Mouse (Mus musculus): Measurements from ENCODE around the gene Itgb5. TPM values are rescaled to one million over a fixed set of nuclear protein-coding genes. Genes with fewer than 3 reads are reported as not detected.

Itgb5 gene
- total RNA-seq (2021) = 100 to 1,000 TPM; 146 to 187 TPM
- long read RNA-seq, experiment 1, transcript Itgb5-202 (15 exons, 3,282 nt) = major isoform, 126 of 146 reads
- long read RNA-seq, experiment 1, partial matches to known transcripts = 9 of 146 reads
- long read RNA-seq, experiment 1, other reads (novel, unspliced or antisense) = 9 of 146 reads
- long read RNA-seq, experiment 2, transcript Itgb5-207 (11 exons, 2,130 nt) = minor isoform, 7 of 434 reads
- long read RNA-seq, experiment 2, transcript Itgb5-202 (15 exons, 3,282 nt) = major isoform, 353 of 434 reads
- long read RNA-seq, experiment 2, transcript Itgb5-201 (15 exons, 3,056 nt) = minor isoform, 7 of 434 reads
- long read RNA-seq, experiment 2, partial matches to known transcripts = 52 of 434 reads
- long read RNA-seq, experiment 2, other reads (novel, unspliced or antisense) = 15 of 434 reads

DNA sequence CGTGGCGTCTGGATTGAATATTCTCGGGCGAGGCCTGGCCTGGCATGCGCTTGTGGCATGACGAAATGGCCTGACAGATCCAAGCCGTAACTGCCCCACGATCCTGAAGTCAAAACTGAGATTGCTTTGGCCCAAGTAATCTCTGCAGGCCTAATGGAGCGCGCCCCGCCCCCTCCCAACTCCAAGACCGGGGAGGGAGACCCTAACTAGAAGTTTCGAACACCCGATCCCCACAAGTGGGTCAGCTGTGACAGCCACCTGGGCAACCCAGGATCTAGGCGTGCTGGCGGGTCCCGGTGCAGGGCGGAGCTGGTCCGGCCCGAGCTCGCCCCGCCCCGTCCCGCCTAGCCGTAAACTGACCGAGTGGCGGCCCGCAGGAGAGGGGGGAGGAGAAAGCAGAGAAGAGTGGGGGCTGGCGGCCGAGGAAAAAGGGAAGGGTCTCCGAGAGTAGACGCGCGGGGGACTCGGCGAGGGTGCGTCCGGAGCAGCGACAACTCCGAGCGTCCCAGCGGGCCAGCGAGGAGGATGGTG, at the start of gene Itgb5:
Gene Itgb5 (plus strand): TSS at position 365 of the 531 bp plus-strand sequence.
- DNase-seq (ENCODE audit: low spot score in 2 of 2) = peak; percentile 83 to 88

- DNase-seq (ENCODE audit: low spot score in 2 of 2) = no peak
These were observed 47.4 kb upstream of the Itgb5 start for GRCm38 (mm10) chr16:33781789-33782728.

GRCm38 (mm10) chr16:33782729-33783091, 46.8 kb upstream of the Itgb5 start:
- DNase-seq (ENCODE audit: low spot score in 2 of 2) = no peak

GRCm38 (mm10) chr16:33784547-33784946, 44.9 kb upstream of the Itgb5 start:
- no peak for DNase-seq (ENCODE audit: low spot score in 2 of 2)

DNA sequence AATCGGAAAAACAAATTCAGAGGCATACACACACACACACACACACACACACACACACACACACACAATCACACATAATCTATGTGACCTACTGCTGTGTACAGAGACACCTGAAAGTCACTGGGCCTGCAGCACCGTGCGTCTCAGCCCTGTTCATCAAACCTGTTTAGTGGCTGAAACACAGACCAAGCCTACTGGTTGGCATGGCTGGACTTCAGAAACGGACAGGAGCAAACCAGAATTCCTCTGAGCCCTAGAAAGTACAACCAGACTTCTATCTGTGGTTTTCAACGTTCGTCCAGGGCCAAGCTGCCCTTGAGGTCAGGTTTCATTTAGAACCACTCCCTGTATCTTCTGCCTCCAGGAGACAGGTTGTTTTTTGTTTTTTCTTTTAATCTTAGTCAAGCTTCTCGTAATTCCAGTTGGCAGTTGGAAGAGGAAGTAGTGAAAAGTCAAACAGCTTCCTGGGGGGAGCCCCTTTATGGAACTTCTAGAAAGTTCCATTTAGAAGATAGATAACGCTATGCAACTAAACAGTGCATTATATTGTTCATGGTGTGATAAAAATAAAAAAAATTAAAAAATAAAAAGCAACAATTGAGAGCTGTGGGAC, 44.3 kb upstream of the Itgb5 start:
- no peak for DNase-seq (ENCODE audit: low spot score in 2 of 2)

DNA sequence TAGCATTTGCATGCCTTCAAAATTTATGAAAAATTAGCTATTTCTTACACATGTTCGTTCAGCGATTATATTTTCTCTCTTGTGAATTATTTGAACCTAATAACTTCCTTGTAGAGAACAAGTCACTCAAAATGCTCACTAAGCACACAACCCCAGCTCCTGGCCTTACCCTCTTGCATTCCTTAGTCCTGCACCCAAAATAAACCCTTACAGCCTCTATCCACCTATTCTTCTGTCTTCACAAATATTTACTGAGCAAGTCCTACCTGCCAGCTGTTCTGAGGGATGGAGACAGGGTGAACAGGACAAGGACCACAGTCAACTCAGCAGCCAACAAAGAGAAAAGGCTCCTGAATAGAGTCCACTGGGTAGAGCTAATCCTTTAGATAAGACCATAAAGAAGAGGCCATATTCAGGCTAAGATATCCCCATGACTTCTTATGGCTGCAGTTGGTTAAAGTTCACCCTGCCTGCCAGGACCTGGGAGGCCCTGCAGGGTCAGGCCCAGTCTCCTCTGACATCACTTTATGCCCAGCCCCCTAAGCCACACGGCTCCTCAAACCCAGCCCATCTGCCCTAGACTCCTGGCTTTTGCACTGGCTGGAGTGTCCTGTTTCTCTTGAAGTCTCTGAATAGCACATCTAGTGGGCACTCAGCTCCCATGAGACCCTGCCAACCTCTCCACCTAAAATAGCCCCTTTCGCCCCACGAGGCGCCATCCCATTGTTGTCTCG, 42.6 kb upstream of the Itgb5 start:
- DNase-seq (ENCODE audit: low spot score in 2 of 2) = no peak

DNA sequence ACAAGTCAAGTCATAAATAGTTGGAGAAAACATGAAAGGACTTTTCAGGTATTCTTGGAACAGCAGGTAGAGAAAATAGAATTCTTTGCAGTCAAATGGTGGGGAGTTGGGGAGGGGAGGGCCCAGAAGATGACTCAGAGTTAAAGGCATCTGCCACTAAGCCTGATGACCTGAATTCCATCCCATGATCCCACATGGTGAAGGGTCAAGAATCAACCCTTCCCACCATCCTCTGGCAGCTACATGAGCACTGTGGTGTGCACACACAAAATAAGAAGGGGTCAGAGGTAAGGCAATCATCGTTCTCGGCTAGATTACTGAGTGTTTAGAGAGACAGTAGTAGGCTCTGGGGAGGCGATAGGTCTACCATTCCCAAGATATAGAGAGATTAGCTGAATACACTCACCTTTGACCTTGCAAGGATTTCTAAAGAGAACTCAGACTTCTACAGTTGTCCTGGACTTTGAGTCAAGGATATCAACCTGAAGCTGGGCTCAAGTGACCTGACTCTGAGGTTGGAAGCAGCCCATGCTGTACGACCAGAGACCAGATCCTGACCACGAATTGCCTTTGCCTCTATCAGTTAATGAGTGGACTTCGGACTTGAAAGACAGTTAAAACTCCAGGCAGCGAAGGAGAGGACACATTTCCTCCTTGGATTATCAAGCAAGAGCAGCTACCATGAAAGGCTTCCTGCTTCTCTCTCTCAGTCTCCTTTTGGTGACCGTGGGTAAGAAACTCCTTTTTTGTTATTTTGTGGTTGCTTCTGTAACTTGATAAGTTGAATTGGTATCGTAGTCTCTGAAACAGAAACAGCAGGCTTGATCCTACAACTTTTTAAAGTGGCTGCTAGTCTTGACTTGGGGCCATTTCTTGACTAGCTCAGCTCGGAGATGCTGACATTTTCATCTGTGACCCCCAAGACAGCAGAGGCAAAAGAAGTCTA, 35.3 kb upstream of the Itgb5 start, which contains the start of gene Muc13:
Gene Muc13 (plus strand): TSS at position 192 of the 946 bp plus-strand sequence.
- DNase-seq (ENCODE audit: low spot score in 2 of 2) = no peak

DNA sequence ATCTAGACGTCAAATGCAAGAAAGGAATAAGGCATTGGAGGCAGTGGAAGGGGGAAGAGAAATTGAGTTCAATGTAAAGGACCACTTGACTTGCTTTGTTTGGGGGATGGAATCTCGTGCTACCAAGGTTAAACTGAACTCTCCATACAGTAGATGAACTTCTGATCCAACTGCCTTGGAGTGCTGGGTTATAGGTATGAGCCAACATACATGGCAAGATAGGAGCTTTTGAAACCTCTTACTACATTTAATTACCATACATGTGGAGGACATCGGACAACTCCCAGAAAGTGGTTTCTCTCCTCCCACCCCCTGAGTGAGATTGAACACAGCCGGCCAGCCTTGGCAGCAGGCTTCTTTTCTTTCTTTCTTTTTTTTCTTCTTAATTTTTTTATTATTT, 34.4 kb upstream of the Itgb5 start:
- DNase-seq (ENCODE audit: low spot score in 2 of 2) = no peak

DNA sequence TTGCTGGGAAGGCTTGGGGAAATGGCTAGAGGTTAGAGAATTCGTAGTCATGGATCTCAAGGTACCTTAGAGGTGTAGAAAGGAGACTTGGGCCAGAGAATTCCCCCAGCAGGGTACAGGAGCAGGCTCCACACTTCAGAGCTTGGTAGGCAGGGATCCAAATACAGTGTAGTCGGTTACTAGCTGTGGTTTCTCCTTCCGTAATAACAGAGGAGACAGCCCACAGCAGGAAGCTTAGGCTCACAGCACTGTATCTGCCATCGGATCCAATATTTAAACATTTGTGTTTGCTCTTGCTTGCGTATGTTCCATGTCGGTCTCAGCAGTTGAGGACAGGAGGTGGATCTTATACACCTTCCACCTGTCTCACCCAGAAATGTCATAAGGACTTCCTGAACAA, 33.6 kb upstream of the Itgb5 start:
- no peak for DNase-seq (ENCODE audit: low spot score in 2 of 2)

DNA sequence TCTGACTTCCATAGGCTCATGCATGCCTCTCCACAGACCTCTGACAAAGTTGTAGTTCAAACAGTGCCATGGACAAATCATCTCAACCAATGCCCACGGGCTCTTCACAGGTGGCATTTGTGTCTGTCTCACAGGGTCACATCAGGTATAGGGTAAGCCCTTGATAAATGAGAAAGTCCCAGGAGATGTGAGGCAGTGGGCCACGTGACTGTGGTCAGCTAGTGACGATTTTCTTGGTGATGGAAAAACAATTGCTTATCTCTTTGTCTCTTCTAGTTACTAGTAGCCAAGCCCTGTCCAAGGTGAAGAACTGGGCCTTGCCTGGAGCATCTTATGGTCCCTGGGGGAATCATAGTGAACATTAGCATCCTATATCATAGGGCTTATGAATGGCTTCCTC, 32.7 kb upstream of the Itgb5 start:
- DNase-seq (ENCODE audit: low spot score in 2 of 2) = no peak

DNA sequence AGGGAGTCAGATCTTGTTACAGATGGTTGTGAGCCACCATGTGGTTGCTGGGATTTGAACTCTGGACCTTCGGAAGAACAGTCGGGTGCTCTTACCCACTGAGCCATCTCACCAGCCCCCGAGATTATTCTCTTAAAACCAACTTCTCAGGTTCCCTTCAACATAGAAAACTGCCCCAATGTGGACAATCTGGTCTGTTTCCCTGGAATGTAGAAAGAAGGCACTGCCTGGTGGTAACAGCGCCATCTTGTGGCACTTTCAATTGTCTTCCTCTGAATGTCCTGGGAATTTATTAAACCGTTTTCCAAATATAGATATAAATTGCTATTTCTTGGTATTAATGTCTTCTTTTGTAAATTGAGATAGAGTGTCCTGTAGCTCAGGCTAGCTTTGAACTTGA, 31.6 kb upstream of the Itgb5 start:
- DNase-seq (ENCODE audit: low spot score in 2 of 2) = peak; percentile 51 to 57

- DNase-seq (ENCODE audit: low spot score in 2 of 2) = no peak
These were observed 19.5 kb upstream of the Itgb5 start for GRCm38 (mm10) chr16:33810002-33810401.

GRCm38 (mm10) chr16:33818413-33819165, 10.9 kb upstream of the Itgb5 start:
- no peak for DNase-seq (ENCODE audit: low spot score in 2 of 2)

DNA sequence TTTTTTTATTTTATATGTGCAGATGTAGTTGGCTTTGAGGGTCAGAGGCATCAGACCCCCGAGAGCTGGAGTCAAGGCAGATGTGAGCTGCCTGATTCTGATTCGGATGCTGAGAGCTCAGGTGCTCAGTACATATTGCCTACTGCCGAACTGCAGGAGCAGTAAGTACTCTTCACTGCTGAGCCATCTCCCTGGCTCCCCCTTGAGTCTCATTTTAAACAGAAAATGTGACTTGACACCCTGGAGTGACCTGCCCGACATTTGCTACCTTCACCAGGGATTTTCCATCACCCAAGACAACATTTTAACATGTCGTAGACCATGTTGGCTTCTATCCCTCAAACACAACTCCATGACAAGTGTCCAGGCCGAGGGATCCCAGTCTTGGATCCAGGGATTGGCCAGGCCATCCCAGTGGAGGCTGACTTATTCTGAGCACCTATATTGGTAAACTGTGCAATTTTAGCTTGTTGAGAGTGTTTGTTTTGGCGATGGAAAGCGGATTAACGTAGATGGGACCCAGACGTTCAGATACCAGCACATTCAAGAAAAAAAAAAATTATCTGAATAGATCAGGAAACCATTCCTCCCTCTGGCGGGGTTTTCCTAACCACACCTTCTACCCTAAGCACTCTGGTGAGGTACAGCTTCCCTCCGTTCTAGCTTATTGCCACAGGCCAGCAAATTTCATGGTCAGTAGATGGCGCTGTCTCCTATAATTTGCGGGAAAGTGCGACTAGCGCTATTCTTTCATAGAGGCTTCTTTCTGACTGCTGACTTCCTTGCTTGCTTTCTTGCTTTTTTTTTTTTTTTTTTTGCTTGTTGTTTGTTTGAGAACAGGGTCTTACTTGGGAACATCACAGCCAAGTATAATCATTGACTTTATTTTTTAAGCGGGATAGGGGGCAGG, 8.9 kb upstream of the Itgb5 start:
- peak; percentile 88 to 90 for DNase-seq (ENCODE audit: low spot score in 2 of 2)

DNA sequence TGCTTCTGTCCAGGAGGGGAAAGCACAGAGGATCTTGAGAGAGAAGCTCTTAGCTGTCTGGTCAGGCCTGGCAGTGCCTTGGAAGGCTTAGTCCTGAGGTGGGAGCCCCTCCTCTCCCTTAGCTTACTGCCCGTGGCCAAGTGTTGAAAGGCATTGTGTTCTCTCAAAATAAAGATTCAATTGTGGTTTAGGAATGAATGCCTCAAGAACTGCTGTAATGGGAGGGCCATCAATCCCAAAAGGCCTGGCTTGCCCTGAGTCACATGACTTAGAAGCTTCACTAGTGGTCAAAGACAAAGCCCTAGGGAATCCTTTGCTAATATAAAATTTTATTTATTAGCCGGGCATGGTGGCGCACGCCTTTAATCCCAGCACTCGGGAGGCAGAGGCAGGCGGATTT, 4.9 kb upstream of the Itgb5 start:
- no peak for DNase-seq (ENCODE audit: low spot score in 2 of 2)

- DNase-seq (ENCODE audit: low spot score in 2 of 2) = no peak
These were observed 969 bp upstream of the Itgb5 start for GRCm38 (mm10) chr16:33828496-33828895.

DNA sequence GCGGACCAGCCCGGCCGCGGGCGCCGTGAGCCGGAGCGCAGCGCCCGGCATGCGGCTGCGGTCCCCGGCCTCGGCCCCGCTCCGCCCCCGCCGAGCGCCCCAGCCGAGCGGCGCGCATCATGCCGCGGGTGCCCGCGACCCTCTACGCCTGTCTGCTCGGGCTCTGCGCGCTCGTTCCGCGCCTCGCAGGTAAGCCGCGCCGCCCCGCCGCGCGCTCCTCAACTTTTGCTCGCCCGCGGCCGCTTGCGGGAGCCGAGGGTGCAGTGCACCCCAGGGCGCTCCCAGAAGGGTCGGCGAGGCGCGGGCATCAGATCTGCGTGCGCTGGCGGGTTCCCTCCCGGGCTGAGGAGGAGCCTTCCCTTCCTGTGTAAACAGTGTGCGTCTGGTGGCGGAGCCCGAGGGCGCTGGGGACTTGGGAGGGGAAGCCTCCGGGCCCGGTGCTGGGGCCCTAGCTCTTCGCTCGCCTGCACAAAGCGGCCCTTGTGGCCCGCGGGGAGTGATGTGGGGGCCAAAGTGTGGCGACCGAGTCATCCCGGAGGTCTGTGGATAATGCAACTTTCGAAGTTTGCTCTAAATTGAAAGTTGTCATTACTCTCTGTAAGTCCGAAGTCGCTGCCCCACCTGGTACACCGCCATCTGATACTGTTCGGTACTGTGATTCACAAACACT, 512 bp downstream of the Itgb5 start:
- peak; percentile 65 for DNase-seq (ENCODE audit: low spot score in 2 of 2)
